Mouse (Mus musculus): ENCODE data around the gene Ubc. TPM values are rescaled to one million over a fixed set of nuclear protein-coding genes. Genes with fewer than 3 reads are reported as not detected.

Gene Ubc
- polyA plus RNA-seq, 1 experiment from 2014 or later = 861 TPM

DNA sequence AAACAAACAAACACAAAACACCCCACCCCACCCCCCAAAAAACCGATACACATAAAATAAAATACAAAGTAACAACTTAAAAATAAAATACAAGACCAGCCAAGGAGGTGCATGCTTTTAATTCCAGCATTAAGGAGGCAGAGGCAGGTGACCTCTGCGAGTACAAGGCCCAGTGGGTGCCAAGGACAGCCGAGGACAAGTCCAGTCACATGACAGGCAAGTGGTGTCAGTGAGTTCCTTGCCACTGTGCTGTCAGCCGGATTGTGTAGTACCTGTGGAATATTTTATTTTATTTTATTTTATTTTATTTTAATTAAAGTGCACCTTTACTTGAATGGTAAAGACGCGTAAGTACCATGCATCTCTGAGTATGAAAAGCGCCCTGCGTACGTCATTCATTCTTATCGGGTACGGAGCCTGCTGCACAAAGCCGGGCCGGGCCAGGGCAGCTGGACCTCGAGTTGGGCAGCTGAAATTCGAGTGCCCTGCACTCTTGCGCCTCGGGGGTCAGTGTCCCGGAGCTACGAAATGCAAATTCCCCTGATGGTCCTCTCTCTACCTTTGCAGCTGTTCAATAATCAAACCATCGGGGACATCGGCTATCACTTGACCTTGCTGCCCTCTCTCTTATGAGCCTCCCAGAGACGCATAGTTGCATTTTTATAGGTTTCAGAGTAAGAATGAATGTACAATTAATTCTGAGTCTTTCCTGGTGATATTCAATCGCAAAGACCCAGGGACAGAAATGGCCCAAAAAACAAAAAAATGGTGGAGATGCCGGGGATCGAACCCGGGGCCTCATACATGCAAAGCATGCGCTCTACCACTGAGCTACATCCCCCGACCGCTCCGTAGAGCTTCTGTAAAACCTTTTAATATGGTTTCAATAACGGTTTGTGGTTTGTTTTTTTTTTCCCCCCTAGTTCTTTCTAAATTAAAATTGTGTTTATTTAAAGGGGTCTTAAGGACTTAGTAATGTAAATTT lies 13.8 kb upstream of the Ubc start:
- Histone ChIP-seq H3K9me3 (ENCODE audit: control insufficient read depth, low read length) (no peaks in the 10 kb centered on the region), H3K27ac (replicated peaks in 1 of 2; ENCODE audit: control insufficient read depth in 1 of 2, insufficient read depth in 1 of 2, low read depth in 2 of 2, low read length in 2 of 2) (peak overlapping the region; percentile 73 to 80), H3K9ac (ENCODE audit: low read length) (peak overlapping the region; percentile 70), H3K4me2 (ENCODE audit: low read length) (peak overlapping the region; percentile 86), H3K4me1 (ENCODE audit: control insufficient read depth in 2 of 2, insufficient read depth in 2 of 2, low read length in 2 of 2) (peaks cover 11 to 17% of the 10 kb centered on the region in 2 experiments), H3K27me3 (ENCODE audit: control insufficient read depth, insufficient read depth, low read length) (no peaks in the 10 kb centered on the region), H3K36me3 (ENCODE audit: control insufficient read depth, insufficient read depth, low read length) (no peaks in the 10 kb centered on the region), H3K4me3 (ENCODE audit: control insufficient read depth in 1 of 2, insufficient read depth in 1 of 2, low read depth in 1 of 2, low read length in 2 of 2) (peak overlapping the region; percentile 49 to 57)
- no peak for ATAC-seq (ENCODE audit: insufficient number of reproducible peaks, insufficient read depth, low FRiP score, low read depth)
- WGBS = 7% methylated on average over 31 of the region's 31 CpGs

- Histone ChIP-seq H3K4me1 (ENCODE audit: control insufficient read depth in 2 of 2, insufficient read depth in 2 of 2, low read length in 2 of 2) (peaks cover 11 to 17% of the 10 kb centered on the region in 2 experiments), H3K4me2 (ENCODE audit: low read length) (no peak overlapping the region), H3K36me3 (ENCODE audit: control insufficient read depth, insufficient read depth, low read length) (no peaks in the 10 kb centered on the region), H3K27ac (replicated peaks in 1 of 2; ENCODE audit: control insufficient read depth in 1 of 2, insufficient read depth in 1 of 2, low read depth in 2 of 2, low read length in 2 of 2) (peak overlapping the region in 1 of 2 experiments; percentile 73; a peak in 2 of 4 replicates), H3K4me3 (ENCODE audit: control insufficient read depth in 1 of 2, insufficient read depth in 1 of 2, low read depth in 1 of 2, low read length in 2 of 2) (no peak overlapping the region), H3K27me3 (ENCODE audit: control insufficient read depth, insufficient read depth, low read length) (no peaks in the 10 kb centered on the region), H3K9me3 (ENCODE audit: control insufficient read depth, low read length) (no peaks in the 10 kb centered on the region), H3K9ac (ENCODE audit: low read length) (no peak overlapping the region)
- no peak for ATAC-seq (ENCODE audit: insufficient number of reproducible peaks, insufficient read depth, low FRiP score, low read depth)
- WGBS = 67% methylated on average over 6 of the region's 6 CpGs
These were observed 13.0 kb upstream of the Ubc start for GRCm38 (mm10) chr5:125402991-125403390.

DNA sequence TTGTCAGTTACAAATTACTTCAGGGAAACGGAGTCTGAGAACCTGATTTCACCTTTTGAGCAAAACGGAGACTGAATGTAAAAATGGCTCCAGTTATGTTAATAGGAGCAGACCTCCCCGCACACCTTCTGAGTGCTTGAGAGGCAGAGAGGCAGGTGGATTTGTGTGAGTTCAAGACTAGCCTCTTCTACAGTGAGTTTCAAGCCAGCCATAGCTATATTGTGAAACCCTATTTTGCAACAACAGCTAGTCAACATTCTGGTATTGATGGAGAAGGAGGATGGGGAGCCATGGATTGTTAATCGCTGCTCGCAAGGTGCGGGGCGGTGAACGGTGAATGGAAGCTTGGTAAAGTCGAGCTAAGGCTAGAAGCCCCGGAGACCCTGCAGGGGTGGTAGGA lies 12.5 kb upstream of the Ubc start:
- Histone ChIP-seq H3K36me3 (ENCODE audit: control insufficient read depth, insufficient read depth, low read length) (no peaks in the 10 kb centered on the region), H3K9ac (ENCODE audit: low read length) (no peak overlapping the region), H3K27ac (replicated peaks in 1 of 2; ENCODE audit: control insufficient read depth in 1 of 2, insufficient read depth in 1 of 2, low read depth in 2 of 2, low read length in 2 of 2) (no peak overlapping the region), H3K9me3 (ENCODE audit: control insufficient read depth, low read length) (no peaks in the 10 kb centered on the region), H3K4me3 (ENCODE audit: control insufficient read depth in 1 of 2, insufficient read depth in 1 of 2, low read depth in 1 of 2, low read length in 2 of 2) (no peak overlapping the region), H3K4me1 (ENCODE audit: control insufficient read depth in 2 of 2, insufficient read depth in 2 of 2, low read length in 2 of 2) (peaks cover 11 to 16% of the 10 kb centered on the region in 2 experiments), H3K4me2 (ENCODE audit: low read length) (no peak overlapping the region), H3K27me3 (ENCODE audit: control insufficient read depth, insufficient read depth, low read length) (no peaks in the 10 kb centered on the region)
- no peak for ATAC-seq (ENCODE audit: insufficient number of reproducible peaks, insufficient read depth, low FRiP score, low read depth)
- WGBS = 60% methylated on average over 10 of the region's 10 CpGs

- Histone ChIP-seq H3K4me1 (ENCODE audit: control insufficient read depth in 2 of 2, insufficient read depth in 2 of 2, low read length in 2 of 2) (peaks cover 2 to 8% of the 10 kb centered on the region in 2 experiments), H3K36me3 (ENCODE audit: control insufficient read depth, insufficient read depth, low read length) (no peaks in the 10 kb centered on the region), H3K4me2 (ENCODE audit: low read length) (no peak overlapping the region), H3K4me3 (ENCODE audit: control insufficient read depth in 1 of 2, insufficient read depth in 1 of 2, low read depth in 1 of 2, low read length in 2 of 2) (no peak overlapping the region), H3K9me3 (ENCODE audit: control insufficient read depth, low read length) (no peaks in the 10 kb centered on the region), H3K27me3 (ENCODE audit: control insufficient read depth, insufficient read depth, low read length) (no peaks in the 10 kb centered on the region), H3K9ac (ENCODE audit: low read length) (no peak overlapping the region), H3K27ac (replicated peaks in 1 of 2; ENCODE audit: control insufficient read depth in 1 of 2, insufficient read depth in 1 of 2, low read depth in 2 of 2, low read length in 2 of 2) (no peak overlapping the region)
- 40% methylated on average over 7 of the region's 7 CpGs for WGBS
- ATAC-seq (ENCODE audit: insufficient number of reproducible peaks, insufficient read depth, low FRiP score, low read depth) = no peak
These were observed 10.9 kb upstream of the Ubc start for GRCm38 (mm10) chr5:125400903-125401302.

- Histone ChIP-seq H3K27me3 (ENCODE audit: control insufficient read depth, insufficient read depth, low read length) (no peaks in the 10 kb centered on the region), H3K4me3 (ENCODE audit: control insufficient read depth in 1 of 2, insufficient read depth in 1 of 2, low read depth in 1 of 2, low read length in 2 of 2) (no peak overlapping the region), H3K9ac (ENCODE audit: low read length) (peak overlapping the region; percentile 66; the same call in 1 of the 2 replicates), H3K4me2 (ENCODE audit: low read length) (peak overlapping the region; percentile 62), H3K9me3 (ENCODE audit: control insufficient read depth, low read length) (no peaks in the 10 kb centered on the region), H3K27ac (replicated peaks in 1 of 2; ENCODE audit: control insufficient read depth in 1 of 2, insufficient read depth in 1 of 2, low read depth in 2 of 2, low read length in 2 of 2) (peak overlapping the region; percentile 96 to 100; a peak in 3 of 4 replicates), H3K4me1 (ENCODE audit: control insufficient read depth in 2 of 2, insufficient read depth in 2 of 2, low read length in 2 of 2) (peaks cover 28 to 44% of the 10 kb centered on the region in 2 experiments), H3K36me3 (ENCODE audit: control insufficient read depth, insufficient read depth, low read length) (no peaks in the 10 kb centered on the region)
- ATAC-seq (ENCODE audit: insufficient number of reproducible peaks, insufficient read depth, low FRiP score, low read depth) = no peak
- 80% methylated on average over 3 of the region's 3 CpGs for WGBS
These were observed 5.0 kb upstream of the Ubc start for GRCm38 (mm10) chr5:125395008-125395407.

DNA sequence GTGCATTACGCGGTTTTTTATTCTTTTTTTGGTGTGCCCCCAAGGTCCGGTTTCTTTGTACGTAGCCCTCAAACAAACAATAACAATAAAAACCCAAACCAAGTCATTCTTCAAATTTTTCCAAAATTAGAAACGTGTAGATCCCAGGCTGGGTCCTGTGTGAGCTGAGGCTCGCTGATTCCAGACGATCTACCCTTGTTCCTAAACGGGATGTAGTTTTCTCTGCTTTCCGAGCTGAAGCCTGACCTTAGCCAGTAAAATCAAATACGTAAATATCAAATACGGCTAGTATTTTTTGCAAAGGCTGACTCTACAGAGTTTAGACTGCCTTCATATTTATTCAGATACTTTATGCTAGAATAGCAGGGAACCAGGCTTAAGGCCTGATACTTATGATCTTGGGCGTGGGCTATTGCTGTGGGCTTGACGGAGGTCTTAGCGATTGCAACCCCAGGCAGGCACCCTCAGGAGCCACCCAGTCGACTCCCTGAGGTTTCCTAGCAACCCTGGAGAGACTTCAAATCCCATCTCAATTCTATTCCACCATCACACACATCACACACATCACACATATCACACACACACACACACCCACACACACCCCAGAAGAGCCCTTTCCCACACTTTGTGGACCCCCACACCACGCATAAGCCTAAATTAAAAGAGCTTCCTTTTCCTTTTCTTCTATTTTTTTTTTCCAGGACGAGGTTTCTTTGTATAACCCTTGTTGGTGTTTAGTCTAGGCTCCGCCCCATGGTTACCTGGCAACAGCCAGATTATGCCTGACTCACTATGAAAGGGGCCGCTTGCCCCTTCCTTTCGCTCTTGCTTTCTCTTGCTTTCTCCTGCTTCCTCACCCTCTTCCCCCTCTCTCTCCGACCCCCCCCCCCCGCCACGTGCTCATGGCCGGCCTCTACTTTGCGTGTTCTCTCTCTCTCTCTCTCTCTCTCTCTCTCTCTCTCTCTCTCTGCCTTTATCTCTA lies 3.9 kb upstream of the Ubc start:
- peak overlapping the region; percentile 62 for H3K4me2 ChIP-seq (ENCODE audit: low read length)
- ATAC-seq (ENCODE audit: insufficient number of reproducible peaks, insufficient read depth, low FRiP score, low read depth) = 0 out of 2 replicates have a peak, but pooled peaks have one; percentile 20
- H3K4me1 ChIP-seq (ENCODE audit: control insufficient read depth in 2 of 2, insufficient read depth in 2 of 2, low read length in 2 of 2) = peaks cover 28 to 44% of the 10 kb centered on the region in 2 experiments
- no peaks in the 10 kb centered on the region for H3K36me3 ChIP-seq (ENCODE audit: control insufficient read depth, insufficient read depth, low read length)
- H3K27ac ChIP-seq (replicated peaks in 1 of 2; ENCODE audit: control insufficient read depth in 1 of 2, insufficient read depth in 1 of 2, low read depth in 2 of 2, low read length in 2 of 2) = peak overlapping the region; percentile 96 to 100
- no peaks in the 10 kb centered on the region for H3K27me3 ChIP-seq (ENCODE audit: control insufficient read depth, insufficient read depth, low read length)
- WGBS = 17% methylated on average over 24 of the region's 25 CpGs
- peak overlapping the region; percentile 29 to 44 for H3K4me3 ChIP-seq (ENCODE audit: control insufficient read depth in 1 of 2, insufficient read depth in 1 of 2, low read depth in 1 of 2, low read length in 2 of 2)
- H3K9me3 ChIP-seq (ENCODE audit: control insufficient read depth, low read length) = no peaks in the 10 kb centered on the region
- H3K9ac ChIP-seq (ENCODE audit: low read length) = peak overlapping the region; percentile 66

GRCm38 (mm10) chr5:125392977-125393621 lies 3.1 kb upstream of the Ubc start:
- Histone ChIP-seq H3K4me2 (ENCODE audit: low read length) (peak overlapping the region; percentile 62), H3K36me3 (ENCODE audit: control insufficient read depth, insufficient read depth, low read length) (peaks cover 7% of the 10 kb centered on the region), H3K9me3 (ENCODE audit: control insufficient read depth, low read length) (no peaks in the 10 kb centered on the region), H3K27me3 (ENCODE audit: control insufficient read depth, insufficient read depth, low read length) (no peaks in the 10 kb centered on the region), H3K4me3 (ENCODE audit: control insufficient read depth in 1 of 2, insufficient read depth in 1 of 2, low read depth in 1 of 2, low read length in 2 of 2) (peak overlapping the region; percentile 29 to 44), H3K27ac (replicated peaks in 1 of 2; ENCODE audit: control insufficient read depth in 1 of 2, insufficient read depth in 1 of 2, low read depth in 2 of 2, low read length in 2 of 2) (peak overlapping the region; percentile 96 to 100), H3K9ac (ENCODE audit: low read length) (peak overlapping the region; percentile 66), H3K4me1 (ENCODE audit: control insufficient read depth in 2 of 2, insufficient read depth in 2 of 2, low read length in 2 of 2) (peaks cover 28 to 44% of the 10 kb centered on the region in 2 experiments)
- WGBS = 2% methylated on average over 20 of the region's 20 CpGs
- ATAC-seq (ENCODE audit: insufficient number of reproducible peaks, insufficient read depth, low FRiP score, low read depth) = peak; percentile 87

Data from heart, embryonic 14.5 days (tissue).